In the genomic region with DNA sequence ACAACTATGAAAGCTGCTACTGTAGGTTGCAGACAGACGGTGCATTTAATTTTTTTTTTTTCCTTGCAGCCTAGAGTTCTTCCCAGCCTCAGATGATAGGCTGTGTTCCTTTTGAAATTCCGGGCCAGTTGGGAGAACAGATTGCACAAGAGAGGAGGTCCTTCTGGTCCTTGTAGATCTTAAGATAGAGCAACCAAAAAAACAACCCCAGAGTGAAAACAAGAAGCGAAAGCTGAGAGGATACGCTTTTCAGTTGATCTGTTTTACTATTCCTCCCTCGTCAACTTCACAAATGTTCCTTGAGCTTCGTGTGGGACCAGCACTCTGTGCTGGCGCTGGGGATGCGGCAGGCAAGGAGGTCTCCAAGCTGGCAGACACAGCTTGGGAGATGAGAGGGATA, we compare ENCODE assay signal across 10 mouse cellular contexts. TPM values are rescaled to one million over a fixed set of nuclear protein-coding genes. Genes with fewer than 3 reads are reported as not detected.
A peak's percentile ranks its signal among the peaks of the same experiment; 100 is the strongest.
DNase-seq lines count a peak whose midpoint lies in the region; ATAC-seq and TF ChIP-seq lines count a peak whose summit lies in the region.
"Had no signal": no experiment of that assay in that cellular context is flagged by ENCODE, and none has a peak within 500 bp of the region (broad histone marks: within the 10 kb centered on the region; RNA-seq: fewer than 3 reads in every experiment).

No protein-coding gene starts in this region.

- H3K36me3 ChIP-seq in kidney, postnatal 0 days (ENCODE audit: insufficient read depth, low read length), result no peaks in the 10 kb centered on the region
- H3K36me3 ChIP-seq in midbrain, embryonic 14.5 days (ENCODE audit: control insufficient read depth, insufficient read depth, low read length), result no peaks in the 10 kb centered on the region
- H3K36me3 ChIP-seq: stomach, embryonic 15.5 days had no signal

- no peak overlapping the region for H3K27ac ChIP-seq in kidney, postnatal 0 days
- H3K27ac ChIP-seq in layer of hippocampus, adult 2 months, result peak overlapping the region; percentile 75
- H3K27ac ChIP-seq in midbrain, embryonic 14.5 days (replicated peaks; ENCODE audit: low read depth, low read length), result no peak overlapping the region
- H3K27ac ChIP-seq: stomach, embryonic 15.5 days had no signal

- no peak overlapping the region for H3K9ac ChIP-seq in kidney, postnatal 0 days (ENCODE audit: low read depth, low read length)
- H3K9ac ChIP-seq in midbrain, embryonic 14.5 days (replicated peaks; ENCODE audit: low read length), result no peak overlapping the region
- H3K9ac ChIP-seq: stomach, embryonic 15.5 days had no signal

- H3K9me3 ChIP-seq in kidney, postnatal 0 days (replicated peaks; ENCODE audit: low read length), result no peaks in the 10 kb centered on the region
- H3K9me3 ChIP-seq in midbrain, embryonic 14.5 days (ENCODE audit: control insufficient read depth, low read length), result no peaks in the 10 kb centered on the region
- H3K9me3 ChIP-seq: stomach, embryonic 15.5 days had no signal

- DNase-seq in kidney, postnatal 0 days (ENCODE audit: low spot score), result peak; percentile 13
- DNase-seq in kidney, postnatal 14 days, result no peak
- DNase-seq in cerebellum, adult 8-10 months, result peak; percentile 26
- DNase-seq in layer of hippocampus, adult 2 months (ENCODE audit: low spot score in 2 of 2), result peak; percentile 74 to 89
- DNase-seq in right cerebral cortex, postnatal 25 days, result peak; percentile 55
- no peak for DNase-seq in B cell, adult 2 months
- DNase-seq in midbrain, embryonic 14.5 days, result no peak
- DNase-seq in heart, postnatal 4 days, result no peak
- DNase-seq: gastrocnemius, postnatal 25 days had no signal

- ATAC-seq in kidney, postnatal 0 days (replicated peaks; ENCODE audit: low FRiP score, low read depth), result no peak
- ATAC-seq in midbrain, embryonic 14.5 days (ENCODE audit: low FRiP score, low TSS enrichment), result no peak

- no peak overlapping the region for H3K4me3 ChIP-seq in kidney, postnatal 0 days (replicated peaks; ENCODE audit: low read depth, low read length)
- no peak overlapping the region for H3K4me3 ChIP-seq in layer of hippocampus, adult 2 months
- H3K4me3 ChIP-seq in midbrain, embryonic 14.5 days (replicated peaks; ENCODE audit: low read depth, low read length), result no peak overlapping the region
- H3K4me3 ChIP-seq: stomach, embryonic 15.5 days had no signal

- TF ChIP-seq CTCF in kidney, postnatal 0 days (IDR thresholded peaks at IDR 0.05; ENCODE audit: low read depth), result no peak
- no peak for TF ChIP-seq CTCF in layer of hippocampus, adult 2 months (conservative IDR thresholded peaks at IDR 0.05)

- WGBS in kidney, postnatal 0 days, result 43% methylated on average over 8 of the region's 8 CpGs
- WGBS in midbrain, embryonic 14.5 days, result 82% methylated on average over 8 of the region's 8 CpGs

- H3K4me2 ChIP-seq in kidney, postnatal 0 days (ENCODE audit: low read length), result no peak overlapping the region
- H3K4me2 ChIP-seq in midbrain, embryonic 14.5 days (ENCODE audit: low read length), result no peak overlapping the region
- H3K4me2 ChIP-seq: stomach, embryonic 15.5 days had no signal

- H3K27me3 ChIP-seq in kidney, postnatal 0 days (ENCODE audit: insufficient read depth, low read length), result no peaks in the 10 kb centered on the region
- H3K27me3 ChIP-seq in midbrain, embryonic 14.5 days (ENCODE audit: control insufficient read depth, insufficient read depth, low read length), result no peaks in the 10 kb centered on the region
- H3K27me3 ChIP-seq: stomach, embryonic 15.5 days had no signal

- H3K4me1 ChIP-seq in kidney, postnatal 0 days (replicated peaks; ENCODE audit: insufficient read depth, low read length), result no peaks in the 10 kb centered on the region
- H3K4me1 ChIP-seq in midbrain, embryonic 14.5 days (ENCODE audit: control insufficient read depth, insufficient read depth, low read length), result no peaks in the 10 kb centered on the region
- H3K4me1 ChIP-seq: stomach, embryonic 15.5 days had no signal

RNA-seq across cellular contexts. Expression of a gene that starts 33.3 kb away (rescaled TPM):
- polyA plus RNA-seq in kidney, postnatal 0 days (2015; fragmentation: Nextera tagmentation; extraction: Ambion mirVana), result 16.9 and 17.8 TPM in 2 replicates
- 10 to 100 TPM; 18.2 to 18.3 TPM for total RNA-seq in layer of hippocampus, adult 2 months (2021)
- polyA plus RNA-seq in midbrain, embryonic 14.5 days (2014; fragmentation: Nextera tagmentation; extraction: Ambion mirVana), result 16.4 and 21.5 TPM in 2 replicates
- 10 to 100 TPM; 21.9 to 22.4 TPM for total RNA-seq in heart, postnatal 4 days (2021)

Comparison
In these comparisons a context has a peak if more than half of its experiments do, and no peak if none do; other contexts are left out.
1. DNase-seq: peak in kidney, postnatal 0 days (single experiment), cerebellum, adult 8-10 months (single experiment), layer of hippocampus, adult 2 months (2 of 2) and right cerebral cortex, postnatal 25 days (single experiment); none in kidney, postnatal 14 days (single experiment), B cell, adult 2 months (0 of 2), midbrain, embryonic 14.5 days (single experiment) and heart, postnatal 4 days (single experiment).